Mouse (Mus musculus) frontal cortex, postnatal 25 days (tissue): Measurements from ENCODE around the gene Dner.
A peak's percentile ranks its signal among the peaks of the same experiment; 100 is the strongest.

Source experiments
- DNase-seq, 2 experiments: peaks; one replicate each; pipeline ENCODE4 v3.0.0; 2022; ENCODE audit warnings: low spot score in 2 of 2

Dner gene

GRCm38 (mm10) chr1:84695517-84696411 lies at the start of gene Dner:
TSS of gene Dner (minus strand) at chr1:84696221.
- DNase-seq: peak; percentile 58 to 60

DNA sequence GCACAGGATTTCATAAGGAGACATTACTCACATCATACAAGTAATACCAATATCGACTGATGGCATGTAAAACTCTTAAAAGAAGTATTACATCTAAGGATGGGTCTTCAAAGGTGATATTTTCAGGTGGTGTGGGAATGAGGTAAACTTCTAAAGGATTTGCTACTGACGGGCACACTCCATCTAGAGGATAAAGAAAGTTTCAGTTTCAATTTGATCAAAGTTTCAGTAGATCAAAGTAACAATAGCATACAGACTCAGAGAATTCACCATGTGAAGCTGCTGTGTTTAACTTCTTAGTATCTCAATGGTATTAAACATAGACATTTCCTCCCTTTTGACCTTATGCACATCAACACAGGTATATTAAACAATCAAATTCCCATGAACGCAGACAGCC lies 46.1 kb upstream of the Dner start:
- DNase-seq: no peak

- no peak for DNase-seq
Observed at GRCm38 (mm10) chr1:84740080-84740479, 44.1 kb upstream of the Dner start.

GRCm38 (mm10) chr1:84737097-84737496 lies 41.1 kb upstream of the Dner start:
- no peak for DNase-seq

- no peak for DNase-seq
Observed at GRCm38 (mm10) chr1:84733799-84734198, 37.8 kb upstream of the Dner start.

- no peak for DNase-seq
Observed at GRCm38 (mm10) chr1:84731763-84732162, 35.7 kb upstream of the Dner start.

DNA sequence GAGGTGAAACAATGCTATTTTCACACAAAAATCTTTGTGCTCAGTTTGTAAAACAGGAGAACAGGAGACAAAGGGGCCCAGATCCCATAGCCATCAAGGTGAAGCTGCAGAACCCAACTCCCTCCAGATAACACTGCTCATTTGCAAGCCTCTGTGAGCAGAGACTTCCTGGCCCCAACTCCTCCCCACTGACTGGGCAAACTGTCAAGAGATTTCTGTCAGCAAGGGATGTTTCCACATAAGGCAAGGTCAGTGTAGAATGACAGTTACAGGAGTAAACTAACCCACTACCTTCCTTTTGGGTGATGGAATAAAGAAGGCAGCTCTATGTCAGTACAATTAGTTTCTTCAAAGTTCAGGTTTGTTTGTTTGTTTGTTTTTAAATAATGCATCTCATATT lies 26.8 kb upstream of the Dner start:
- DNase-seq: no peak

- DNase-seq: no peak
Observed at GRCm38 (mm10) chr1:84722371-84722770, 26.4 kb upstream of the Dner start.

DNA sequence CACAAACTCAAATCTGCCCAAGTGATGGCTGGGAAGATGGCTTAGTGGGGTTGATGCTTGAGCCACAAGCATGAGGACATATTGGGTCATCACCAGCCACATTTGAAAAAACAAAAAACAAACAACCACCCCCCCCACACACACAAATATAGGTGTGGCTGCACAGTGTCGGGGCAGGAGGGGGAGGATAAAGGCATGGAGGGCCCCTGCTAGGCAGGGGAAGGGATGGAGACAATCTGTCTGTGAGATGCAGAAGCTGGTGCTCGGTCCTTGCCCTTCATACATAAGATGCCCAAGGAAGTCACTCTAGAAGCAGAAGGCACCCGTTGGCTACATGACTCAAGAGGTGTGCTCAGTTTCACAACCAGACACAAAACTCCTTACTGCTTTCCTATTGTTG lies 25.9 kb upstream of the Dner start:
- DNase-seq: no peak

- peak; percentile 42 for DNase-seq
Observed at GRCm38 (mm10) chr1:84709810-84710785, 14.1 kb upstream of the Dner start.

DNA sequence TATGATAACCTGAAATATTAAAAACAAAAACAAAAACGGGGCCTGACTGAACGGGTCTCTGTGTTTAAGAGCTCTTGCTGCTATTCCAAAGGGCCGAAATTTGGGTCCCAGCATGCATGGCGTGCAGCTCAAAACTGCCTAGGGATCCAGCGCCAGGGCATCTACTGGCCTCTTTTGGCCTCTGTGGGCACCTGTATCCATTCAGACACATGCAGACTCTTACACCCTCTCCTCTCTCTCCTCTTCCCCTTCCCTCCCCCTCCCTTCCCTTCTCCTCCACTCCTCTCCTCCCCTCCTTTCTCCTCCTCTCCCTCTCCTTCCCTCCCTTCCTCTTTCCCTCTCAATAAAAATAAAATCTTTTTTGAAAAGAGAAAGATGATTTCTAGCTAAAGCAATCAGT lies 13.4 kb upstream of the Dner start:
- DNase-seq: no peak

GRCm38 (mm10) chr1:84700254-84700653 lies 4.2 kb upstream of the Dner start:
- DNase-seq: no peak

DNA sequence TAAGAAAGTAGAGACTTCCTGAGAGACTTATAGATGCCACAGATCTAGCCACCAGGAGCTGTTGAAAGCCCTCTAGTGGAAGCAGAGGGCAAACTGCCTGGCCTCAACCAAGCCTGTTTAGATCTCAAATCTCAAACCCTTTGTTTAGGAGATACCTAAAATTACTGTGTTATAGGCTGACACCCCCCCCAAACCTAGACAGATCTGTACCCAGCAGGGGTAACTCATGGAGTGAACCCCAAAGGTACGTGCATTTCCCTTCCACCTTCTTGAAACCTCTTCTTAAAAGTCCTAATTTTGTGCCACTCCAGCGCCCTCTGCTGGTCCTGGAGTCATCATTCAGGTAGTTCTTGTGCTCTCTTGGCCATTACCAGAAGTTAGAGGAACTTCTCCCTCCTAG lies 1.1 kb upstream of the Dner start:
- DNase-seq: peak; percentile 77 to 80

DNA sequence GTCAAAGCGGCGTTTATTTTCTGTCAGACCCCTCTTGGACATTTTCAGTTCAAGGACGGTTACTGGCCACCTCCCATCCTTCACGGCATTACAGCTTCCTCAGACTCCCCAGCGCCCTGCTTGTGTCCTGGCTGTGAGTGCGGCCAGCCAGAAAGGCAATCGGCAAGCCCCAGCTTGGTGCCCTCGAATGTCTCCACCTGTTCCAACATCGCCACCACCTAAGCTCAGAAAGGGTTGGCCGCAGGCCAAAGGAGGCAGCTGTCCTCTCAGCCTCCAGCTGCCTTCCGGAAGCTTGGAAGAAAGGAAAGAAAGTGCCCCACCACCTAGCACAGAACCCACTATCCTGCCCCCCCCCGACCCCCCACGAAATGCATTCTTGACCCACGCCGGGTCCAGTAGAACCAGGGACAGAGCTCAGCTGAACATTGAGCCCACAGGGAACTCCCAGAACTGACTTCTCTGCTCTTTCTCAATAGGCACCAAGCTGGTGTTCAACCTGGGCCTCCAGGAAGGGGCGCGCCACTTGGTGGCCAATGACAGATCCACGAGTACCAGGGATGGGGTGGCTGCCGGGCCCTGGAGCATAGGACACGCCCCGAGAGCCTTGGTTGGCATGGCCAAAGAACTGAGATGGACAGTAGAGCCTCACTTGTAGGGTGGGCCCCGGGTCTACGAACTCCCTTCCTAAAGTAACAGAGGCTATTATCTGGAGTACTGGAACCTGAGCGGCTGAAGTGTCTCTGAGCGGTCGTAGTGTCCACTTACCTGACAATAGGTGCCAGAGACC lies 1.1 kb downstream of the Dner start:
- DNase-seq: peak; percentile 32 to 33

- DNase-seq: no peak
Observed at GRCm38 (mm10) chr1:84677910-84678309, 18.1 kb downstream of the Dner start.

DNA sequence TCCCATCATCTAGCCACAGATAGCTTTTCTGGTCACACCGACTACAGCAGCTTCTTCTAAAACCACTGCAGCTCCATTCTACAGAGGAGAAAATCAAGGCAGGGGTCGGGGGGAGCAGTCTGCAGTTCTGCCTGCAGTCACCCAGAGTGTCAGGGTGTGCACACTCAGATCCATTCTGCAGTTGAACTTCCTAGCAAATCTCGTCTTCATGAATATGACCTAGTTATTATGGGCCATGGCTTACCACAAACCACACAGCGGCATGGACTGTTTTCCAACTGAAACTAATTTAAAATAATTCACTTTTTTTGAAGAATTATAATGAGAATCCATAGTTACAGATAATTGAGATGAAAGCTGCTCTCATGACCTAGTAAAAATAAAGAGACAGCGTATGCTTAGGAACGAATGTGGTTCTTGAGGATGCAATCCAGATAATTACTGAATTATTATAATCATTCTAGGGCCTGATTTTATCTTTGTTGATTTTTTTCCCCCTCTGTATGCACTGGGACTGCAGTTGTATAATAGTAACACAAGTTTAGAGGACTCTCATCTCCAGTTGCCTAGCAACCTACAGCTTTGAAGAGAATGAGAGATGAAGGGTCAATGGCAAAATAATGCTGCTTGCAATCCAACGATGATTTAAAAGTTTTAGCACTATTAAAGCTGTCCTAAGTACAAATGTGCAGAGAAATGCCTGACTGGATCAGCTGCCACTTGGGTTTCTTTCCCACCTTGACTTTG lies 27.7 kb downstream of the Dner start:
- DNase-seq: no peak

DNA sequence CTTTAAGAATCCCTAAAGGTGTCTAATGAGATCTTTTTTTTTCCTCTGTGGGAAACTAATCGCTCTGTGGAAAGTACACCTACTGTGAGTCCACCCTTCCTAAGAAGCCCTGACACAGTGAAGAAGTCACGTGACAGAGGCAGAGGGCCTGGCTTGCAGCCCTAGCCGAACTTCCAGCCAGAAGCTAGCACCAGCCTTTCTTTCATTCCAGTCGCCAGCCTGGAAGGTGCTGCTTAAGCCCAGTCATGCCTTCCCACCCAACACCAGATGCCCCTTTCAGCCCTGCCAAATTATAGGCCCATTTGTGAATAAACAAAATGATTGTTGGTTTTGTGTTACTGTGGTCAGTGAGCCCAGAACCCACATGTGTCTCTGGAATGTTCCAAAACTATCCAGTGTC lies 28.4 kb downstream of the Dner start:
- DNase-seq: no peak

- no peak for DNase-seq
Observed at GRCm38 (mm10) chr1:84664377-84665118, 31.5 kb downstream of the Dner start.

GRCm38 (mm10) chr1:84646781-84647180 lies 49.2 kb downstream of the Dner start:
- no peak for DNase-seq

- no peak for DNase-seq
Observed at GRCm38 (mm10) chr1:84640463-84640862, 55.6 kb downstream of the Dner start.
